Comparison of ENCODE assay signal across 7 mouse cellular contexts in genomic region chr15:13171486-13172364, GRCm38 (mm10). TPM values are rescaled to one million over a fixed set of nuclear protein-coding genes. Genes with fewer than 3 reads are reported as not detected.
A peak's percentile ranks its signal among the peaks of the same experiment; 100 is the strongest.
DNase-seq lines count a peak whose midpoint lies in the region; ATAC-seq and TF ChIP-seq lines count a peak whose summit lies in the region.

No protein-coding gene starts in this region.

- H3K4me3 ChIP-seq in hindbrain, embryonic 16.5 days (ENCODE audit: low read length): peak overlapping the region; percentile 78
- H3K4me3 ChIP-seq in liver, embryonic 13.5 days (replicated peaks): peak overlapping the region; percentile 39

- H3K4me2 ChIP-seq in hindbrain, embryonic 16.5 days (ENCODE audit: low read length): peak overlapping the region; percentile 92
- peak overlapping the region; percentile 57 for H3K4me2 ChIP-seq in liver, embryonic 13.5 days

- peak; percentile 17 for DNase-seq in ES-CJ7 (ENCODE audit: low read depth, low spot score)
- DNase-seq in brain, embryonic 14.5 days (ENCODE audit: low read depth): peak; percentile 48
- no peak for DNase-seq in liver, embryonic 13.5 days
- no peak for DNase-seq in left cerebral cortex, postnatal 10 days (ENCODE audit: extremely low spot score in 1 of 2, low spot score in 2 of 2)
- no peak for DNase-seq in layer of hippocampus, adult 18-20 months (ENCODE audit: low spot score in 2 of 2)

- TF ChIP-seq POLR2A in brain, embryonic 14.5 days (IDR thresholded peaks at IDR 0.05; ENCODE audit: borderline replicate concordance, extremely low read depth, insufficient read depth, insufficient read length, poor library complexity, severe bottlenecking): no peak

- H3K27me3 ChIP-seq in hindbrain, embryonic 16.5 days (replicated peaks; ENCODE audit: control insufficient read depth, insufficient read depth, low read length): no peaks in the 10 kb centered on the region
- H3K27me3 ChIP-seq in liver, embryonic 13.5 days: peaks cover 53% of the 10 kb centered on the region

- no peak for ATAC-seq in hindbrain, embryonic 16.5 days
- no peak for ATAC-seq in liver, embryonic 13.5 days (ENCODE audit: low read depth)
- no peak for ATAC-seq in granulocyte monocyte progenitor cell, adult 5-6 weeks (replicated peaks; ENCODE audit: poor library complexity, severe bottlenecking)

- intact Hi-C loops in left cerebral cortex, postnatal 10 days (cut with DNase I): loop anchor here (10.0 kb wide), 2 partner anchors 77 to 267 kb away; no protein-coding TSS in a partner anchor

- peaks cover 6% of the 10 kb centered on the region; the same call in 1 of the 2 replicates for H3K4me1 ChIP-seq in hindbrain, embryonic 16.5 days (ENCODE audit: control insufficient read depth, insufficient read depth, low read depth, low read length)
- no peaks in the 10 kb centered on the region for H3K4me1 ChIP-seq in liver, embryonic 13.5 days (replicated peaks)

- H3K9ac ChIP-seq in hindbrain, embryonic 16.5 days (ENCODE audit: low read depth, low read length): peak overlapping the region; percentile 77
- no peak overlapping the region for H3K9ac ChIP-seq in liver, embryonic 13.5 days

- H3K36me3 ChIP-seq in hindbrain, embryonic 16.5 days (ENCODE audit: control insufficient read depth, insufficient read depth, low read length): no peaks in the 10 kb centered on the region
- H3K36me3 ChIP-seq in liver, embryonic 13.5 days: no peaks in the 10 kb centered on the region

- TF ChIP-seq CTCF in brain, embryonic 14.5 days (IDR thresholded peaks at IDR 0.05; ENCODE audit: borderline replicate concordance, extremely low read depth, insufficient read depth, insufficient read length): no peak

- H3K9me3 ChIP-seq in hindbrain, embryonic 16.5 days (ENCODE audit: control insufficient read depth, low read length): no peaks in the 10 kb centered on the region
- H3K9me3 ChIP-seq in liver, embryonic 13.5 days (replicated peaks): no peaks in the 10 kb centered on the region

- peak overlapping the region; percentile 14; the same call in 1 of the 2 replicates for H3K27ac ChIP-seq in hindbrain, embryonic 16.5 days (ENCODE audit: low read depth, low read length)
- H3K27ac ChIP-seq in liver, embryonic 13.5 days: no peak overlapping the region

- under 1% methylated on average over 16 of the region's 16 CpGs for WGBS in hindbrain, embryonic 16.5 days
- 5% methylated on average over 16 of the region's 16 CpGs for WGBS in liver, embryonic 13.5 days (ENCODE audit: insufficient replicate concordance)

RNA-seq across cellular contexts. Expression of gene Cdh6, which starts 1.8 kb away (rescaled TPM):
- polyA plus RNA-seq in brain, embryonic 14.5 days (2012; rRNA removed): 3.2 and 7.8 TPM in 2 replicates
- 18.5 and 19.0 TPM in 2 replicates for polyA plus RNA-seq in hindbrain, embryonic 16.5 days (2015; fragmentation: Nextera tagmentation; extraction: Ambion mirVana)
- polyA plus RNA-seq in liver, embryonic 13.5 days (2015; fragmentation: Nextera tagmentation; extraction: Ambion mirVana): 0.08 and 0.10 TPM in 2 replicates
- total RNA-seq in granulocyte monocyte progenitor cell, adult 5-6 weeks (2014; fragmentation: Nextera tagmentation): not detected in 2 replicates
- total RNA-seq in granulocyte monocyte progenitor cell, adult 5-6 weeks (2017): not detected in 2 replicates
- total RNA-seq in left cerebral cortex, postnatal 10 days (2021): 10 to 100 TPM; 39.7 to 44.8 TPM
- 1 to 10 TPM; 5.5 to 5.6 TPM for total RNA-seq in layer of hippocampus, adult 18-20 months (2021)

Comparison
In these comparisons a context has a peak if more than half of its experiments do, and no peak if none do; other contexts are left out.
1. DNase-seq: peak in ES-CJ7 (single experiment) and brain, embryonic 14.5 days (single experiment); none in liver, embryonic 13.5 days (single experiment), left cerebral cortex, postnatal 10 days (0 of 2) and layer of hippocampus, adult 18-20 months (0 of 2).
2. RNA of gene Cdh6, which starts 1.8 kb away (total RNA-seq): 39.7 to 44.8 TPM in left cerebral cortex, postnatal 10 days and 5.5 to 5.6 TPM in layer of hippocampus, adult 18-20 months; not detected in granulocyte monocyte progenitor cell, adult 5-6 weeks; every median in the first group is over 4 times any median in the second.